Mouse (Mus musculus) ES-Bruce4 (cell line): ENCODE data around the gene Entpd8.

Experiments used
- CTCF ChIP-seq: IDR thresholded peaks from one replicate; pipeline ENCODE4 v1.8.1; 2011; ENCODE audit warnings: low read depth, low read length
- EP300 ChIP-seq: IDR thresholded peaks from 2 replicates; pipeline ENCODE4 v1.6.1; 2011; ENCODE audit warnings: low read depth, low read length; ENCODE audit not compliant: insufficient read depth
- POLR2A ChIP-seq: IDR thresholded peaks from one replicate; pipeline ENCODE4 v1.8.1; 2011; ENCODE audit warnings: low read length; ENCODE audit not compliant: insufficient read depth

- TF ChIP-seq CTCF: no peak
- no peak for TF ChIP-seq POLR2A
- TF ChIP-seq EP300: no peak
These were observed 7.7 kb upstream of the Entpd8 start for GRCm38 (mm10) chr2:25072398-25072797.
